10 mouse cellular contexts compared by ENCODE assay signal in the genomic region with DNA sequence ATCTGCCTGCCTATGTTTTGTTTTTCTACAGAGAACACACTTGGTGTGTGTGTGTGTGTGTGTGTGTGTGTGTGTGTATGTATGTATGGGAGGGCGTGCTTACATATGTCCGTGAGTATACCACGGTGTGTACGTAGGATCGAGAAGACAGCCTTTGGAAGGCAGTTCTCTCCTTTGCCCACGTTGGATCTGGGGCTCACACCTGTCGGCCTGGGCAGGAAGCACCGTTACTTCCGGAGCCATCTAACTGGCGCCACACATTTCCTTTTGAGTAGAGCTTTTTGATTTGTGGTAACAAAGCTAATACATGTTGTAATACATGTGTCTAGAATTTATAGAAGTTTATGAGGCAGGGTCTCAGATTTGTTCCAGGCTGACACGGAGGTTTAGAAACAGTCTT.
"Had no signal": no experiment of that assay in that cellular context is flagged by ENCODE, and none has a peak within 500 bp of the region (broad histone marks: within the 10 kb centered on the region; RNA-seq: fewer than 3 reads in every experiment).

No protein-coding gene starts in this region.

- ATAC-seq: liver, postnatal 0 days; midbrain, embryonic 13.5 days had no signal

- DNase-seq: kidney, adult 9 months; liver; liver, embryonic 13.5 days; liver, postnatal 0 days; lung, postnatal 14 days; retina, postnatal 1 day; right cerebral cortex, postnatal 4 days; spleen, adult 18-20 months; thymus, postnatal 4 days had no signal
